Mouse (Mus musculus): Measurements from ENCODE around the gene Fam117a.
"Not testable (repeated sequence)": the region's sequence is repeated elsewhere in the genome, so short reads cannot be mapped to it uniquely, and the experiment has no call there.

Gene Fam117a

GRCm38 (mm10) chr11:95394112-95394511, 57.3 kb downstream of the Fam117a start:
- no peak for DNase-seq

GRCm38 (mm10) chr11:95396548-95396947, 59.7 kb downstream of the Fam117a start:
- DNase-seq = no peak

- DNase-seq = peak; percentile 80
Observed at GRCm38 (mm10) chr11:95397843-95398835, 61.3 kb downstream of the Fam117a start.

- DNase-seq = no peak
Observed at GRCm38 (mm10) chr11:95399520-95400020, 62.8 kb downstream of the Fam117a start.

- DNase-seq = no peak
Observed at GRCm38 (mm10) chr11:95401568-95401967, 64.8 kb downstream of the Fam117a start.

GRCm38 (mm10) chr11:95402196-95402595, 65.4 kb downstream of the Fam117a start:
- no peak for DNase-seq

GRCm38 (mm10) chr11:95402658-95403101, 65.9 kb downstream of the Fam117a start:
- no peak for DNase-seq

- no peak for DNase-seq
Observed at GRCm38 (mm10) chr11:95403382-95404340, 66.8 kb downstream of the Fam117a start.

GRCm38 (mm10) chr11:95405771-95406170, 69.0 kb downstream of the Fam117a start:
- no peak for DNase-seq

GRCm38 (mm10) chr11:95406398-95406797, 69.6 kb downstream of the Fam117a start:
- DNase-seq = not testable (repeated sequence)

GRCm38 (mm10) chr11:95409450-95410112, 72.8 kb downstream of the Fam117a start:
- DNase-seq = no peak

GRCm38 (mm10) chr11:95411453-95412013, 74.7 kb downstream of the Fam117a start:
- DNase-seq = no peak

GRCm38 (mm10) chr11:95412615-95413014, 75.8 kb downstream of the Fam117a start:
- no peak for DNase-seq

GRCm38 (mm10) chr11:95413641-95414535, 77.1 kb downstream of the Fam117a start, which contains the start of gene Spop:
Spop (plus strand) TSS chr11:95414080.
- DNase-seq = peak; percentile 94

- peak; percentile 96 for DNase-seq
Observed at GRCm38 (mm10) chr11:95414536-95415161, 77.8 kb downstream of the Fam117a start.

- DNase-seq = no peak
Observed at GRCm38 (mm10) chr11:95415931-95416330, 79.1 kb downstream of the Fam117a start.

GRCm38 (mm10) chr11:95417341-95417740, 80.5 kb downstream of the Fam117a start:
- DNase-seq = no peak

- DNase-seq = no peak
Observed at GRCm38 (mm10) chr11:95420880-95421435, 84.1 kb downstream of the Fam117a start.

- no peak for DNase-seq
Observed at GRCm38 (mm10) chr11:95423505-95423904, 86.7 kb downstream of the Fam117a start.

- DNase-seq = no peak
Observed at GRCm38 (mm10) chr11:95431344-95431743, 94.5 kb downstream of the Fam117a start.
